Mouse (Mus musculus): ENCODE data around the gene Mecom. TPM values are rescaled to one million over a fixed set of nuclear protein-coding genes. Genes with fewer than 3 reads are reported as not detected.

The Mecom gene
- polyA plus RNA-seq, 1 experiment from 2014 or later = 33.2 TPM

DNA sequence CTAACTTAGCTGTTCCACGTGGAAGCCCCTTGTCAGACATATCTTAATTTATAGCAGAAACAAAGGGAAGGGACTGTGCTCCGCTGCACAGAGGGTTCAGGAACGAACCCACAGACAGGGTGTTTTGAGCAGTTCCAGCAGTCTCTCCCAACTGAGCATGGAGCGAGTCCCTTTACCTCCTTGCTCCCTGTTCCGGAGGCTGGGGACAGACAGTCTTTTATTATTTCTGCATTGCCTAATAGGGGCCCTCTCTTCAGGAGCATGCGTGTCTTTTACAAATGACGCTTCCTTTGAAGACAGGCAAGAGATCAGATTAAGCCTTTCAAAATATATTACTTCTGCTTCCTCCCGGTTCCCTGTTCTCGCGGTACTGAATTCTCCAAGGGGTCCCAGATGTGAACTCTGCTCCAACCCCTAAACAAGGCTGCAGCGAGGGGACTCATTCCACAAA is 403.8 kb downstream of the Mecom start:
- peak overlapping the region; percentile 5; the same call in 1 of the 2 replicates for H3K27ac ChIP-seq (replicated peaks)
- no peaks in the 10 kb centered on the region for H3K27me3 ChIP-seq
- no peak overlapping the region; the same call in 1 of the 2 replicates for H3K4me2 ChIP-seq (replicated peaks)

GRCm38 (mm10) chr3:30143440-30143839 is 404.4 kb downstream of the Mecom start:
- Histone ChIP-seq H3K4me3 (no peak overlapping the region), H3K27ac (replicated peaks) (no peak overlapping the region), H3K4me1 (peaks cover 13% of the 10 kb centered on the region), H3K36me3 (no peaks in the 10 kb centered on the region), H3K9me3 (no peaks in the 10 kb centered on the region), H3K27me3 (no peaks in the 10 kb centered on the region), H3K4me2 (replicated peaks) (no peak overlapping the region), H3K9ac (replicated peaks) (no peak overlapping the region)
- ATAC-seq (ENCODE audit: low FRiP score, low read depth) = no peak
- WGBS = 76% methylated on average over 2 of the region's 2 CpGs

More for the DNA sequence above, 403.8 kb downstream of the Mecom start:
- Histone ChIP-seq H3K9me3 (no peaks in the 10 kb centered on the region), H3K9ac (replicated peaks) (no peak overlapping the region), H3K36me3 (no peaks in the 10 kb centered on the region), H3K4me3 (no peak overlapping the region), H3K4me1 (peaks cover 13% of the 10 kb centered on the region)
- 19% methylated on average over 11 of the region's 11 CpGs for whole genome bisulfite sequencing
- ATAC-seq (ENCODE audit: low FRiP score, low read depth) = peak; percentile 41; the same call in 1 of the 2 replicates

- Histone ChIP-seq H3K27ac (replicated peaks) (no peak overlapping the region), H3K4me3 (no peak overlapping the region), H3K36me3 (no peaks in the 10 kb centered on the region), H3K9me3 (no peaks in the 10 kb centered on the region), H3K4me1 (peaks cover 13% of the 10 kb centered on the region), H3K4me2 (replicated peaks) (no peak overlapping the region), H3K27me3 (no peaks in the 10 kb centered on the region), H3K9ac (replicated peaks) (no peak overlapping the region)
- 90% methylated on average over 5 of the region's 5 CpGs for WGBS
- no peak for ATAC-seq (ENCODE audit: low FRiP score, low read depth)
These were observed 407.5 kb downstream of the Mecom start for GRCm38 (mm10) chr3:30140349-30140748.

- H3K27me3 ChIP-seq = no peaks in the 10 kb centered on the region
- peaks cover 10% of the 10 kb centered on the region for H3K4me1 ChIP-seq
- no peaks in the 10 kb centered on the region for H3K36me3 ChIP-seq
- 75% methylated on average over 4 of the region's 4 CpGs for WGBS
- H3K27ac ChIP-seq (replicated peaks) = no peak overlapping the region
- no peak overlapping the region for H3K9ac ChIP-seq (replicated peaks)
- H3K4me2 ChIP-seq (replicated peaks) = no peak overlapping the region
- no peak overlapping the region for H3K4me3 ChIP-seq
- H3K9me3 ChIP-seq = no peaks in the 10 kb centered on the region
- no peak for ATAC-seq (ENCODE audit: low FRiP score, low read depth)
These were observed 408.1 kb downstream of the Mecom start for GRCm38 (mm10) chr3:30139678-30140077.

- no peaks in the 10 kb centered on the region for H3K9me3 ChIP-seq
- no peak overlapping the region for H3K9ac ChIP-seq (replicated peaks)
- H3K27me3 ChIP-seq = no peaks in the 10 kb centered on the region
- WGBS = 92% methylated on average over 6 of the region's 6 CpGs
- H3K4me1 ChIP-seq = no peaks in the 10 kb centered on the region; the same call in 1 of the 2 replicates
- no peak overlapping the region for H3K4me2 ChIP-seq (replicated peaks)
- no peak for ATAC-seq (ENCODE audit: low FRiP score, low read depth)
- no peak overlapping the region for H3K27ac ChIP-seq (replicated peaks)
- H3K36me3 ChIP-seq = no peaks in the 10 kb centered on the region
- H3K4me3 ChIP-seq = no peak overlapping the region
These were observed 409.2 kb downstream of the Mecom start for GRCm38 (mm10) chr3:30138588-30138987.

DNA sequence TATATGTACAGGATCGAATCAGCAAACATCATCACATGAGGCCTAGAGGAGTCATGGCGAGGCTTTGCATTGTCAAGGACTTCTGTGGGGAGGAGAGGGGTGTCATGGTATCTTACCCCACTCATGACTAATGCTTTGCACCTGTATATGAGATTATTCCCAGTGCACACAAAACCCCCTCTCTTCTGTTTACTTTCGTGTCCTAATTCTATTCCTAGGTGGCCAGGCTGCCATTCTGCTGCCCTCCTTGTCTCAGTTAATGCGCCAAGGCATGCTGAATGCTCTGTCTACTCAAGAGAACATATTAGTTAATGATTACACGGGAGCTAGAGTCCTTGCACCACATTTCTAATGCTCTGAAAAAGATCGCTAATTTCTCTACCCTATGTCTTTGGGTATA is 412.0 kb downstream of the Mecom start:
- H3K27me3 ChIP-seq = no peaks in the 10 kb centered on the region
- 86% methylated on average over 6 of the region's 6 CpGs for WGBS
- H3K4me2 ChIP-seq (replicated peaks) = no peak overlapping the region
- H3K27ac ChIP-seq (replicated peaks) = no peak overlapping the region
- H3K9ac ChIP-seq (replicated peaks) = no peak overlapping the region
- H3K4me1 ChIP-seq = no peaks in the 10 kb centered on the region
- H3K9me3 ChIP-seq = no peaks in the 10 kb centered on the region
- ATAC-seq (ENCODE audit: low FRiP score, low read depth) = no peak
- H3K4me3 ChIP-seq = no peak overlapping the region
- H3K36me3 ChIP-seq = no peaks in the 10 kb centered on the region

- no peaks in the 10 kb centered on the region for H3K27me3 ChIP-seq
- no peak overlapping the region for H3K9ac ChIP-seq (replicated peaks)
- no peak overlapping the region for H3K4me2 ChIP-seq (replicated peaks)
- H3K9me3 ChIP-seq = no peaks in the 10 kb centered on the region
- H3K27ac ChIP-seq (replicated peaks) = no peak overlapping the region
- no peaks in the 10 kb centered on the region for H3K4me1 ChIP-seq
- 88% methylated on average over 1 of the region's 1 CpGs for WGBS
- H3K4me3 ChIP-seq = no peak overlapping the region
- no peaks in the 10 kb centered on the region for H3K36me3 ChIP-seq
- no peak for ATAC-seq (ENCODE audit: low FRiP score, low read depth)
These were observed 412.7 kb downstream of the Mecom start for GRCm38 (mm10) chr3:30135119-30135518.

DNA sequence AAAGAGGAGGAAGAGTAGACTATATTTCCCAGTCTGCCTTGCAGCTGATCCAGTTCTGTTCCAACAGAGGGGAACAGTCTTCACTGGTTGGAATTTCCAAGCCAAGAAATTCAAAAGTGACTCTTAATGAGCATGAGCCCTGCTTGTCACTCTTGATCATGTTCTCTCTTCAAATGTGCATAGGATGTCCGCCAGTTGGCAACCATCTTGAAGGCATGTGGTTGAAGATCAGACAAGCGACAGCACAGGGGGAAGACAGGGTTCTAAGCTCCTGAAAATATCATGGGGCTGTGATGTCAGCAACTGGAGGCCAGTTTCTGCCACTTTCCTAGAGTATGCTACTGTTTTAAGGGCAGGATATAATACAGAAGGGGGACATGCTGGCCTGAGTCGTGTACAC is 414.8 kb downstream of the Mecom start:
- Histone ChIP-seq H3K9ac (replicated peaks) (no peak overlapping the region), H3K4me3 (no peak overlapping the region), H3K27me3 (no peaks in the 10 kb centered on the region), H3K4me2 (replicated peaks) (no peak overlapping the region), H3K4me1 (no peaks in the 10 kb centered on the region), H3K36me3 (no peaks in the 10 kb centered on the region), H3K9me3 (no peaks in the 10 kb centered on the region), H3K27ac (replicated peaks) (no peak overlapping the region)
- 90% methylated on average over 3 of the region's 3 CpGs for WGBS
- ATAC-seq (ENCODE audit: low FRiP score, low read depth) = no peak

- Histone ChIP-seq H3K27ac (replicated peaks) (no peak overlapping the region), H3K36me3 (no peaks in the 10 kb centered on the region), H3K9ac (replicated peaks) (no peak overlapping the region), H3K4me3 (no peak overlapping the region), H3K4me2 (replicated peaks) (no peak overlapping the region), H3K4me1 (no peaks in the 10 kb centered on the region), H3K9me3 (no peaks in the 10 kb centered on the region), H3K27me3 (no peaks in the 10 kb centered on the region)
- 84% methylated on average over 2 of the region's 2 CpGs for WGBS
- no peak for ATAC-seq (ENCODE audit: low FRiP score, low read depth)
These were observed 415.4 kb downstream of the Mecom start for GRCm38 (mm10) chr3:30132370-30132769.

DNA sequence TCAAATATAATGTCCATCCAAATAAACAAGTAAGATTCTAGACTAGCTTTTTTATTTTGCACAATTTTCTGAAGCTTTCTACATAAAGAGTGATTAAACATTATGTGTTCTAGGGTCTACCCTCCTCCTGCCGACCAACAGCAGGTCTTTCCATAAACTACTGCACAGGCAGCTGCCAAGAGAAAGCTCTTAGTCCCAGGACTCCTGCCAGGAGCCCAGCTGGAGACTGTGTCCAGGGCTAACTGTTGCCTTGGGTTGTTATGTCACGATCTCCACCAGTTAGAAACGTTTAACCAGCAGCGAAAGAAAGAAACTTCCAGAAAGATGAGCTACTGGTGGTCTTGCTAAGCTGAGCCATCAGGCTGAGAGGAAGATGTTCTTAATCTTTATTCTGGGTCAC is 417.3 kb downstream of the Mecom start:
- WGBS = 67% methylated on average over 4 of the region's 4 CpGs
- Histone ChIP-seq H3K4me1 (no peaks in the 10 kb centered on the region), H3K27me3 (no peaks in the 10 kb centered on the region), H3K9ac (replicated peaks) (no peak overlapping the region), H3K27ac (replicated peaks) (no peak overlapping the region), H3K4me3 (no peak overlapping the region), H3K36me3 (no peaks in the 10 kb centered on the region), H3K4me2 (replicated peaks) (no peak overlapping the region), H3K9me3 (no peaks in the 10 kb centered on the region)
- ATAC-seq (ENCODE audit: low FRiP score, low read depth) = no peak

DNA sequence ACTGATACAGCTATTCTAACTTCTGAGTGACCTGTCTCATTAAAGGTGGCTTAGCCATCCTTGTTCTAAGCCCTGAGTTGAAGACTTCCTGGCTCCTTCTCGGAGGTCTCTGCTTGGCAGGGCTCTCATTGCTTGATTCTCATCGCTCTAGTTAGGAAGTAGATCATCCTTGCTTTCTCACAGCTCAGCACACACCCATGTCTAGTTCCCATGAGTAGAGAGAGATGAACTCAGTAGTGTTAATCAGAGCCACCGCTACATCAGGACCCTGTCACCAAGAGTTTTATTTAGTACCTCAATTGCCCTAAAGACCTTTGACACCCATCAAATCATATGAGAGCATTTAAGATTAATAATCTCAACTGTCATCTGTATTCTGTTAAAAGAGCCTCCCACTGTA is 425.2 kb downstream of the Mecom start:
- Histone ChIP-seq H3K9ac (replicated peaks) (no peak overlapping the region), H3K9me3 (no peaks in the 10 kb centered on the region), H3K27ac (replicated peaks) (no peak overlapping the region), H3K4me1 (no peaks in the 10 kb centered on the region), H3K4me2 (replicated peaks) (no peak overlapping the region), H3K27me3 (no peaks in the 10 kb centered on the region), H3K4me3 (no peak overlapping the region), H3K36me3 (no peaks in the 10 kb centered on the region)
- WGBS = 88% methylated on average over 3 of the region's 3 CpGs
- no peak for ATAC-seq (ENCODE audit: low FRiP score, low read depth)

DNA sequence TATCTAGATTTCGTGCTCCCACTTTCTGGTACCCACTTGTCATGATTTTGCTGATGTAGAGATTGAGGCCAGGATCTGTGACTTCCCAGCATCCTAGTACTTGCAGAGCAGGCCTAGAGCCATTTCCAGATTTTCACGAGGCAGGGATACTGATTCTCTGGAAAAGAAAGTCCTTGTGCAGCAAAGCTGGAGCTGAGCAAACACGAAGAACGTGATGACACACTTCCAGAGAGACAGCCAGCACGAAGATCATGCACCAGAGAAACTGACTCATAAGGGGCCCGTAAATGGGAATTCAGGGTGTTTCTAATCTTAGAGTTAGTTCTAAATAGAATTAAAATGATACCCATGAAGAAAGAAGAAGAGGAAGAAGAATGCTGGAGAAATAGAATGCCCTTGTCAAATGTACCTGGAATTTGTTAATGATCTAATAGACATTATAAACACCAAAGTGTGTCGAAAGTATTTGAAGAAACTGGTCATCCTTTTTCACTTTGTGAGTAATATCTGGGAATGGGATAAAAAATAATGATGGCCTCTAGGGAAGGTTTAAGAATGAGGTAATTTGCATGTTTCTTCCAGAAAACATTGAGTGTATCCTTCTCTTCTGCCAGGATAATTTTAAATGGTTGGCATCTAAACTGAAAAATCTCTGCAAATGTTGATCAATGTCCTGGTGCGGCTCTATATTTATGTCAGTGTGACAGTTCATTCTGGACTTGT is 426.9 kb downstream of the Mecom start:
- Histone ChIP-seq H3K9me3 (no peaks in the 10 kb centered on the region), H3K4me1 (no peaks in the 10 kb centered on the region), H3K4me2 (replicated peaks) (no peak overlapping the region), H3K4me3 (no peak overlapping the region), H3K9ac (replicated peaks) (no peak overlapping the region), H3K27ac (replicated peaks) (no peak overlapping the region), H3K36me3 (no peaks in the 10 kb centered on the region), H3K27me3 (no peaks in the 10 kb centered on the region)
- WGBS = 86% methylated on average over 8 of the region's 8 CpGs
- ATAC-seq (ENCODE audit: low FRiP score, low read depth) = no peak
